Mouse (Mus musculus) layer of hippocampus, adult 9-11 months (tissue): ENCODE measurements around the gene Msx3.

Experiments used
- DNase-seq: peaks from one replicate; pipeline ENCODE4 v3.0.0; 2022

The Msx3 gene

DNA sequence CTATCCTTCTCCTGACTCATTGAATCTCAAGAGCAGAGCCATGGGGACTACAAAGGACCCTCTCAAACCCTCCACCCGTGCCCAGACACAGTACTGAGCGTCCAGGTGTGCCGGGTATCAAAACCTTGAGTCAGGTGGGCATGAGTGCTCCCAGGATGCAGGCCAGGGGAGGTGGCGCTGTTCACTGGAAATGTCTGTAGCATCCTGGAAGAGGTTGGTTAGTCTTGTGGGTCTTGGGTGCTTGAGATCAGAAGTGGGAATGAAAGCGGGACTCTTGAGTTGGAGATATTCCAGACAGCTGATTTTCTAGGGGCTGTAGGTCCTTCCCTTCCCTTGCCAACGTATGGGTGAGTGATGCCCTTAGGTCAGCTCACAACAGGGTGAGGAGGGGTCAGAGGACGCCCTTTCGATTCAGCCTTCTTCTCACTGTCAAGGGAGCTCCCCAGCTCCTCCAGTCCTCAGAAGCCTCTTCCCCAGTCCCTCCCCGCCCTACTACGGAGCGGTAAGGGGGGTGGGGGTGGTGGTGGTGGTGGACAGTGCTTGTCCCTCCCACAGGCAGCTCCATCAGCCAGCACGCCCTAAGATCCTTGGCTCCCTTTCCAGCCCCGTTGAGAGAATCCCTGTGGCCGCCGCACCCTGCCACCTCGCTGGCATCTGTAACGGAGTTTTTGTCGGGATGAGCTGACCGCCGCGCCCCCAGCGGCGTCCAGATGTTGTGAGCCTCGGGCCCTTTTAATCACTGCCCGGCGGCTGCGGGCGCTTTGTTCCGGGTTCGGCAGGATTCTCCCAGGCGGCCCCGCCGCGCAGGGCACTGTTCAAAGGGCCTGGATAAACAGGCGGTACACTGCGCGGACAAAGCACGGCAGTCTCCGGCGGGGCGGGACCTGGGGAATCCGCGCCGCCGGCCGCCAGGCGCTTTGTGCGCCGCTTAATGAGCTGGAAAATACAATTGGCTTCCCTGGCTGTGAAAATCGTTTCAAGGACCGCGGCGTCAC lies 8.8 kb upstream of the Msx3 start:
- DNase-seq: no peak

DNA sequence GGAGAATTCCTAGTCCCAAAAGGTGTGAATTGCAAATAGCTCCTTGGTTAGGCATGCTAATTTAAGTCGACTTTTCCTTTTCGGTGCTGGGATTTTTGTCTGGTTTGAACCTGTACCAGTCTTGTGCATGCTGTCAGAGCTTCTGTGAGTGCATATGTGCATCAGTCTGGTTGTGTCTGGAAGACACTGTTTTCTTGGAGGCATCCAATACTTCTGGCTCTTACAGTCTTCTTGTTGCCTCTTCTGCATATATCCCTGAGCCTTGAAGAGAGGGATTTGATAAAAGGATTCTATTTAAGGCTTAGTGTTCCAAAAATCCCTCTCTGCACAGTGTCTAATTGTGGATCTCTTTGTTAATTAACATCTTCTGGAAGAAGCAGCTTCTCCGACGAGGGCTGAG lies 5.2 kb upstream of the Msx3 start:
- peak; percentile 48 for DNase-seq

DNA sequence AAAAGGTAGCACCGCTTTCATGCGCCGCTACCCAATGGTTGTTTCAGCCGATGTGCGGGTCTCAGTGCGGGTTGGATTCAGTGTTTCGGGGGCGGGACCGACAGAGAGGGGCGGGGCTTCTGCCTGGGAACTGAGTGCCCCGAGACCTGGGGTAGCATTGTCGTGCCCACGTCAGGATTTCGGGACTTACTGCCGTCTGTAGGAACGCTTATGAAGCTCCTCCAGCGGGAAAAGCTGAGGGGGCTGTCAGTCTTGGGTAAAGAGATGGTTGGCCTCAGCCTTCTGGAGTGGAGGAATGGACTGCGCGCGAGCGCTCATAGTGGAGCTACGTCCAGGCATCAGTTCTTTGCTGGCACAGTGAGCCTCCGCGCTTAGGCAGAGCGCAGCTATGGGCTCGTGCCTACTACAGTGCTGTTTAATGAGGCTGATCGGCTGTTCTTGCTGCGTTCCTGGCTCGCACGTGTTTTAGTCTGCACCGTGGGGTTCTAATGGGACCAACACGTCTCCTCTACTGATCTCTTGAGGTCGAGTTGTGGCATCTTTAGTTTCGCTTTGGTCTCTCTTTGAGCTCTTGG lies 313 bp upstream of the Msx3 start:
- no peak for DNase-seq

DNA sequence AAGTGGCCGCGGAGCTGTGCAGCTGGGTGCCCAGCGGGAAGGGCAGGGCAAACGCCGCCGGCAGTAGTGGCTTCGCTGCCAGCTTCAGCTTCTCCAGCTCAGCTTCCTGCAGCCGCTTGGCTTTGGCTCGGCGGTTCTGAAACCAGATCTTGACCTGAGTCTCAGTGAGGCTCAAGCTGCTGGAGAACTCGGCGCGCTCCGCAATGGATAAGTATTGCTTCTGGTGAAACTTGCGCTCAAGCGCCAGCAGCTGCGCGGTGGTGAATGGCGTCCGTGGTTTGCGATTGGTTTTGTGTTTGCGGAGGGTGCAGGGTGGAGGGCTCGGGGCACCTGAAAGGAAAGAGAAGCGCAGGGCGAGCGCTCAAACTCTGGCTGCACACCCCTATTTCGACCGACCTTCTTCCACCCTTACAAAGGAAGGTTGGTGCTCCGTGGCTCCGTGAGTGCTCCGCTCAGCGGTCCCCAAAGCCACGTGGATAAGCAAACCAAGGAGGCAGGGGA lies 1.0 kb downstream of the Msx3 start:
- no peak for DNase-seq

DNA sequence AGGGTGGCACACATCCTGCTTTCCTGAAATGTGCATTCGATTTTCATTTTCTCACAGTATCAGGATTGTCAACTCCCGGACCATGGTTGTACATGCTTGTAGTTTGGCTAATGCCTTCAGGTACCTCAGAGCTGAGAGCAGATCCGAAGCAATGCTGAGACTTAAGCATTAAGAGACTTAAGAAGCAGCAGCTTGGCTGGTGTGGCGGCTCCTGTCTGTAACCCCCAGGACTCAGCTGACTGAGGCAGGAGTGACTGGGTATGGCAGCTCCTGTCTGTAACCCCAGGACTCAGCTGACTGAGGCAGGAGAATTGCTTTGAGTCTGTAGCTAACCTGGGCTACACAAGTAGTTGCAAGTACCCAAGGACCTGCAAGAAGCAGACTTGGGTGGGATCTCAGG lies 3.3 kb downstream of the Msx3 start:
- no peak for DNase-seq

DNA sequence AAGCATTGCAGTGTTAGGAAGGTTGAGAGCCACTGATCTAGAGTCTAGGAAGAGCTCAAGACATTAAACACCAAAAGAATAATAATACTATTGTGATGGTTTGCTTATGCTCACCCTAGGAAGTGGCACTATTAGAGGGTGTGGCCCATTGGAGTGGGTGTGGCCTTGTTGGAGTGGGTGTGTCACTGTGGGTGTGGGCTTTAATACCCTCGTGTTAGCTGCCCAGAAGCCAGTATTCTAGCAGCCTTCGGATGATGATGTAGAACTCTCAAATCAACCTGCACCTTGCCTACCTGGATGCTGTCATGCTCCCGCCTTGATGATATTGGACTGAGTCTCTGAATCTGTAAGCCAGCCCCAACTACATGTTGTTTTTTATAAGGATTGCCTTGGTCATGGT lies 6.2 kb downstream of the Msx3 start:
- DNase-seq: no peak

DNA sequence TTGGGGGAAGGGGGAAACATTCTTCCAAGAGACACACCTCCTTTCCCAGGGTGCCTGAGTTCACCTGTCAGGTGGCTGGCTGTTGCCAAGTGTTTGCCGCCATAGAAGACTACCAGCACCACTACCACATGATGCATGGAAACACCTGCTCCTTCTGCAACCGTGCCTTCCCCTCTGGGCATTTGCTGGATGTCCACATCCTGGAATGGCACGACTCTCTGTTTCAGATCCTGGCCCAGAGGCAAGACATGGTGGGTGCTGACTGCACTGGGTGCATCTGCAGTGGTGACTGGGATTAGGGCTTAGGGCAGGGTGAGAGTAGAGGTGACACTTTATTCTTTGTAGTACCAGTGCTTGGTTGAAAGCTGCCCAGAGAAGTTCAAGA lies 11.7 kb downstream of the Msx3 start:
- no peak for DNase-seq

DNA sequence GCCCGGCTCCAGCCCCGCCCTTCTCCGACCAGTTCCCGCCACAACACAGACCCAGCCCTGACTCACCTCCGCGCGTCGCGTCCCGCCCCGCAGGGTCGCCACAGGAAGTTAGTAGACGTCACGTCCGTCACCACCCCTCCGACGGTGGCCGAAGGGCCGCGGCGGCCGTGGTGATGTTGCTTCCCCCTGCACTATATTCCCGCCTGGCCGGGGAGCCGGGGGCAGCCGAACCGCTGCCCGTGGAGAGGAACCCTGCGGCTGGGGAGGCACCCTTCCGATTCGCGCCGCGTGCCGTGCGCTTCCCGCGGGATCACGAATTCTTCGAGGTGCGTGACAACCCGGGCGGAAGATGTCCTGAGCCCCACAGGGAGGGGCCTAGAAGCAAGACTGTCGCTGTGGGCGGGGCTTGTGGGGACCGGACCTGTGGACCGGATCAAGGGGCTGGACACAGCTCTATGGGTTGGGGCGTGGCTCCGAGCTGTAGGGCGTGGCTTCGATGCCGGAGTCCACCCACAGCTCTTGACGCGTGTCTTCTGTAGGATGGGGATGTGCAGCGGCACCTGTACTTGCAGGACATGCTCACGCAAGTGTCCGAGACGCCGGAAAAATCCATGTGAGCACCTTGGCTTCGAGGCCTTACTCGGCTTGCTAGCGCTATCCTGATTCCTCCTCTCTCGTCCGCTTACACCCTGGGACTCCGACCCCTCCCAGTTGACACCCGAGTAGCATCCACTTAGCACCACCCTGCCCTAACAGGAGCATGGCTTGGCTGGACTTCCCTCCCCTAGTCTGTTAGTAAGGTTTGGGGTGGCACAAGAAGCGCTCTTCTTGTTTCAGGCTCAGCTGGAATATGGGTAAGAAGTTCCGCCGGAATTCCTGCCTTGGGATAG lies 12.4 kb downstream of the Msx3 start, which contains the start of the genes Zfp511 and Tubgcp2:
Gene Zfp511, plus strand, starts transcription at position 111 of the 890 bp plus-strand sequence.
Gene Tubgcp2, minus strand, starts transcription at position 389 of the 890 bp plus-strand sequence.
- peak; percentile 96 for DNase-seq

DNA sequence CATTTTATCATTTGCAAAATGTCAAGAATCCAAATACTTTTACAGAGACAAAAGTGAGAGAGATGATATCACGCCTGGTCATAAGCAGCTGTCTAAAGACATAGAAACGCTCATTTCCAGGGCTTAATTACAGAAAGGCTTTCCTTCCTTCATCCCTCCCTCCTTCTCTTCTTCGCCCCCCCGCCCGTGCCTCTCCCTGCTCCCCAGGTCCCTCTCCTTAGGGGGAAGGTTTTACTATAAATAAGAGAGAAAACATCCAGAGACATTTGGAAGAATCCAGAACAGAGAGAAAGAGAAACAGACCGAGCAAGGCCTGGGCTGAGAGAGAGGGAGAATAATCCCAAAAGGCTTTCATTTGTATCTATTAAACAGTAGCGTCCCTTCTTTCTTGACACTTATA lies 13.4 kb downstream of the Msx3 start:
- no peak for DNase-seq

DNA sequence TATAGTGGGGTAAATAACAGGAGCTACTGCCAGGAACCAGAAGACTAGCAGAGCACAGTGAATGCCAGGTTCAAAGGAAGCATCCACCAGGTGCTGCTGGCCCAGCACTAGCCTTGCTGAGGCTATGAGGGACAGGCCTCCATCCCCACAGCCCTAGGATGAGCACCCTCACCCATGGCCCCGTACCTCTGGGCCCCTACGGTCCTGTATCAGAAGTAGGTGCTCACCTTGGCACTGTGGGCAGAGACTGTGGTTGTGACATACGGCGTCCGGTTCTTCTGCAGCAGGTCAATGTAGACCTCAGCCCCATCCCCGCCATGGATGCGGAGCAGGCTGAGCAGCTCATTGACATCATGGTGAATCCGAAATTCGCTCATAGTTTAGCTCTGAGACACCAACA lies 15.5 kb downstream of the Msx3 start:
- no peak for DNase-seq

DNA sequence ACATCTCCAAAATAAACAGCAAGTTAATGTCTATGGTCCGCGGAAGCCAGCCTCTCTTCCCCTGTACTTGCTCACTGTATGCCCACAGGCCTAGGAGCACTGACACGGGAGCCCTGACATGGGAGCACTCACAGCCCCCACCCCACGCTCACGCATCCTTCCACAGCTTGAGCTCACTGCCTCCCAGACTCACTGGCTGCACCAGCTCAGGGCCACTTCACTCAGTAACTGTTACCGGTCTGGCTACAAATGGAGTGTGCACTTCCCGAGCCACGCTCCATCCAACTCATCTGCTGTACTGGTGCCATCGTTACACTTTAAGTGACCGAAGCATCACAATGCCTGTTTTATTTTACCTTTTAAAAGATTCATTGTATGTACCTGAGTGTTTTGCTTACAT lies 16.5 kb downstream of the Msx3 start:
- no peak for DNase-seq

DNA sequence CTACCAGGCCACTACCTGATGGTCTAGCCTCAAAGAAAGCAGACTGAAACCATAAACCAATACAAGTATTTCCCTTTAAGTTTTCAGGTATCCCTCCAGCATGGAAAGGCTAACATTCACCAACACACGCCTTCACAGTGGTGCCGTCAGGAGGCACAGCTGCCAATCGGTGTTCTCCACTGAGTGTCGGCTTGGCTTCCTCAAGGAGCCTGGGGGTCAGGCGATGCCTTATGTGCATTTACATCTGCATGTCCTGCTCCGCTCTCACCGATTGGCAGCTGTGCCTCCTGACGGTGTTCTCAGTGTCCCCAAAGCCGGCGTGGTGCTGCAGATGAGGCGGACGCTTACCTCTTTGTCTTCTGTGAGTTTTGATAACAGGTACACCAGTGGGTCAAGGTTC lies 17.1 kb downstream of the Msx3 start:
- DNase-seq: no peak

DNA sequence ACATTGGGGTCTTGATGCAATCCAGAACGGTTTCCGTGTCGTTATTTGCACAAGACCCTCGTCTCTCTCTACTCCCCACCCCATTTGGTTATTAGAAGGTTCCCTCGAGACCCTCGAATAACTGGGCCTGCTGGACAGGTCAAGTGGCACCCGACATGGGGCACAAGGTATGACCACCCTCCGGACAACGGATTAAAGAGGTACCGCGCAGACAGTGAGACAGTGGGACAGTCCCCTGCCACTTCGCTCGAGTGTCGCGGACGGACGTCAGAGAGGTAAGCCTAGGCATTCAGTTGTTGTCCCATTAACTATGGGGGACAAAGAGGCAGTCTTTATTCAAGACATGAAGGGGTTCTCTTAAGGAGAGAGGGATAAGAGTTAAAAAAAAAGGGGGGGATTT lies 37.6 kb downstream of the Msx3 start:
- no peak for DNase-seq

DNA sequence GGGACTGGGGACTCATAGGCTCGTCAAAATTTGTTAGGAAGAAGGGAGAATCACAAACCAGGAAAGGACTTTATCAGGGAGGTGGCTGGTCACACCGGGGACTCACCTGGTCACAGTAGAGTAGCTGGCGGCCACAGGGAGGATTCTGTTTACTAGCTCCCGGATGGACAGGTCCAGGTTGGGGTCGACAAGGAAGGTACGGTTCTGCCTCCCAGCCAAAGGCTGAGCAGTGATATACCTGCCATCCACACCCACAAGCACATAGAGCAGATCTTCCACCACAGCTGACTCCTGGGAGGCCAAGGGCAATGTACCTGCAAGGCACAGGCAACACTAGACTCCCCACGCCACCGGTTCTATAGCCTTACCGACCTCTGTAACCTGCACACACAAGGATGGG lies 41.1 kb downstream of the Msx3 start:
- DNase-seq: no peak

DNA sequence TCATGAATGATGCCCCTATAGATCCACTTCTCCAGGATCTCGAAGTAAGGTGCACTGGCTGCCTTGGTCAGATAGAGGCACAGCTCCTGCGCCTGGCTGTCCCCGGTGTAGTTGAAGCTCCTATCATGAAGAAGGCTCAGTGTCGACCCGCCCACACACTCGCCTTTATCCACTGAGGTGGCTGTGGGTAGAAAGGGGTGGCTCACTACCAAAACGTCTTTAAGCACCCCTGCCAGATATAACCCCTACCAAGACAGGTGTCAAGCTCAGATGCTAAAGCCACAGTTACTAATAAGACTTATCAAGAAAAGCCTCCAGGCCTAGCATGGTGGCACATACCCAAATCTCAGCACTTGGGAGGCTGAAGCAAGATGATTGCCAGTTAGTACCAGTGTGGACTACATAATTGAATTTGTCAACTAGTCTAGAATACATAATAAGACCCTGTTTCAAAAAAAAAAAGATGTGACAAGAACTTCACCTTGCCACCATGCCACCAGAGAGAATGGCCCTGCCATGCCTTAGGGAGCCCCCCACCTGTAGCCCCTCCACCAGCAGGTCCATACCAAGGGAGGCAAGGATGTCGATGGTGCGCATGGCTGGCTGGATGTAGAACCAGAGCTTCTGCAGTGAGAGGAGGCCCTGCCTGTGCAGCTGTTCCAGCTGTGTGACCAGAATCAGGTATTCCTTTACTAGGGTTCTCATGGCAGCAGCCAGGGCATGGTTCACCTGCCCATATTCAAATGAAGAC lies 41.9 kb downstream of the Msx3 start:
- DNase-seq: no peak

DNA sequence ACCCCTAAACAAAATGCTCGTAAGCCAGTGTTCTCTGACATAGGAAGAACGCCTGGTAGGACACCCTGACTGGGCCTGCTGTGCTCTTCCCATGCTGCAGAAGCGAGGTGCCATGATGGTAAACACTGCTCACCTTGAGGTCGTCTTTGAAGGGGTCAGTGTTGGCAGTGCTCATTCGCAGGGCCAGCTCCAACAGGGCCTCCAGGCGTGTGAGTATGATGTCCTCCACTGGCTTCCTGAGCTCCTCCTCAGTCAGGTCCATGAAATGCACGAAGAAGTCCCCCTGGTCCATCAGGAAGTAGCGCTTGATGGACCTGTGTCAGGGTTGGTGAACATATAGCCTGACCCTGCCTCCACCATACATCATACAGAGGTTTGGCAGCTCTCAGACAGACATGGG lies 44.2 kb downstream of the Msx3 start:
- DNase-seq: no peak

DNA sequence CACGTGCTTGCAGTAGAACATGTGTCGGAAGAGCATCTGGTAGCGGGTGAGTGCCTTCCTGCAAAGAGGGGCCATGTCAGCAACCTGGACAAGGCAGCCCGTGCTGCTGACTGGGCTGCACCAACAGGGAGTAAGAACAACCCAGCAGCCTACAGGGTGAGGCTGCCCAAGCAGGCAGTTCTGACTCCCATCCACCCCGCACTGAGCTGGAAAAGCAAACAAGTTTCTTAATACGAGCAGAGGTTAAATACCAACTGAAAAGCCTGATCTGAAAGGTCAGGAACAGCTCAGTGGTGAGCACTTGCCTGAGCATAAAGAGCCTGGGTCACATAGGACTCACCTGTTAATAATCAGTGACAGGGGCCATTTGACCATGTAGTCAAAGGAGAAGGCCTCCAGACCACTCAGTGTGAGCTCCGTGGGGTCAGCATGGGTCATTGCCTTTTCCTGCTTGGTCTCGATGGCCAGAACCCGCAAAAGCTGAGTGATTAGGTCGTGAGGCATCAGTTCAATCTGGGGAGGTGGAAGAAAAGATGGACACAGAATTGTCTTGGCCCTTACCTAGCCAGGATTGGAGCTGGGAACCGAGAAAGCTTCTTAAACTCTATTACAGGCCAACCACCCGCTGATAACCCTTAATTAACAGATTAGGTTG lies 47.7 kb downstream of the Msx3 start:
- DNase-seq: no peak

DNA sequence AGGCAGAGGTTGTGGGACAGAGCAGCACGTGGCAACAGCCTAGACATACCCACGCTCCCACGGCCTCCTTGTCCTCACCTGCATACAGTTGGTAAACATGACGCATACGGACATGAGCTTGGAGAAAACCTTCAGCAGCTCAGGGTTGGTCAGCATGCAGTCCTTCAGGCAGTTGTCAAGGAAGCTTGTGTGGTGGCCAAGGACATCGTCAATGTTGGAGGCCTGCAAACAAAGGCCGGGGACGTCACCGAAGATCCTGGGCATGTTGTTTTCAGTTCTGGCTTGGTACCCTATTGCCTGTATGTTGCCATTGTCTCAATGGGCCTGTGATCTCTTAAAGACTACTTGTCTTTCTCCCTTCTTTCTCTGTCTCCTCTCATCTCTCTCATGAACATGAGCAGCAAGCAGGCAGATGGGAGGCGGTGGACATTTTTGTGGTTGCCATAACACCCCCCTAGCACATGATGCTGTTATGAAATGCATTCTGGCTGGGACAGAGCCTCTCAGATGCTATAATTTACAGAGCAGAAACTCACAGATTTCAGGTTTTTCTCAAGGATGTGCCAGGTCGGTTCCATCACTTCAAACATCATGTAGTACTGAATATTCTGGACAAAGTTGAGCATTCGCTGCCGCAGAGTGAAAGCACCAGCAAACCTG lies 50.1 kb downstream of the Msx3 start:
- peak; percentile 53 for DNase-seq
